Mouse (Mus musculus): Measurements from ENCODE around the gene Epha8. TPM values are rescaled to one million over a fixed set of nuclear protein-coding genes. Genes with fewer than 3 reads are reported as not detected.

The Epha8 gene
- polyA plus RNA-seq, 1 experiment = not detected

DNA sequence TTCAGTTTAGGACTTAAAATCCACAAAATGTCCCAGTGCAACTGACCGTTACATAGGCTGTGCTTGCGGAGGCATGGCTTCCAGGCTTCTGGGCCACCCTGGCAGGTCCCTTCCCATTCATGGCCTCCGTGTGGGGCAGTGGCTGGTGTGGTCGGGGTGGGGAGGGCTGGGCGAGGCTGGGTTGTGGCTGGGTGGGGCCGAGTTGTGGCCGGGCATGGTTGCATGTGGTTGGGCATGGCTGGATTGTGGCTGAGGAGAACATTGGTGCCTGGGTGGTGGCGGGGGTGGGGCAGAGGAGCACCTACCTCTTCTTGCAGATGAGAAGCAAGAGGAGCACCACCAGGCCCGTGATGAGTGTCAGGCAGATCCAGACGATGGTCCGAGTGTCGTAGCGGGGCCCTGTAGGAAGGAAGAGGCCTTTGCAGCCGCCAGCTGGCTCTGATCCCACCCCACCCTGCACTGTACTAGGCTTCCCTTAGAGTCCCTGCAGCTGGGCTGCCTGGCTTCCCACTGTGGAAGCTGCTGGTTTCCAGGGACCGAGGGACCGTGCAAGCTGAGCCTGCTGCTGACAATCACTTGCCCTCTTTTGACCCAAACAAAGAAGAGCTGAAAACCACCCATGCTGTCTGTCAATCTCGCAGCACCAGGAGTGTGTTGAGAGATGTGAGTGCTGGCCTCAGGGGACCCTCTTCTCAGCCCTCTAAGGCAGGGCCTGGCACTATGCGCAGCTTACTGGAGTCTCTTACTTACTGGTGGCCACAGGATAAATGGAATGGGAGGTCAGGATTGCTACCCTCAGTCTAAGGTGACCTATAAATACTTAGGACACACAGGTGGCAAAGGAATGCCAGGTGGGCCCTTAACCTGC lies 21.6 kb downstream of the Epha8 start:
- H3K4me1 ChIP-seq (ENCODE audit: control insufficient read depth, insufficient read depth, insufficient read length, low read length) = no peaks in the 10 kb centered on the region
- H3K4me3 ChIP-seq (ENCODE audit: insufficient read depth, low read depth, low read length) = no peak overlapping the region
- H3K27ac ChIP-seq (replicated peaks; ENCODE audit: low read depth, low read length) = no peak overlapping the region

DNA sequence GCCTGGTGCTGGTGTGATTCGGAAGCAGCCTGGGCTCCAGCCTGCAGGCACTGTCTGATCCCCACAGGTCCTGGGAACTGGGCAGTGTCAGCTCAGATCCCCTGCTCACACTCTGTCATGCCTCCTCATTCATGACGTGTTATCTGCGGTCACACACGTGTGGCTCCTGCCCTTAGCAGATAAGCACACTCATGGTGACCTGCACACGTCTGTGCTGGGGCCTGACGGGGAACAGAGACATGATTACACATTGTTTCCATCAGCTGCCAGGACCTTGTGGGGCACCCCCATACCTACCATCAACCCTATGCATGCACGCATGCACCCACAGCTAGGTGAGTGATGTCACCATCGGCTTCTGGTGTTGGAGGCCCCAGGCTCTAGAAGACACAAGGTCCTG lies 26.1 kb downstream of the Epha8 start:
- Histone ChIP-seq H3K4me1 (ENCODE audit: control insufficient read depth, insufficient read depth, insufficient read length, low read length) (no peaks in the 10 kb centered on the region), H3K4me3 (ENCODE audit: insufficient read depth, low read depth, low read length) (no peak overlapping the region), H3K27ac (replicated peaks; ENCODE audit: low read depth, low read length) (no peak overlapping the region)

GRCm38 (mm10) chr4:136928928-136929327 lies 27.7 kb downstream of the Epha8 start:
- Histone ChIP-seq H3K27ac (replicated peaks; ENCODE audit: low read depth, low read length) (no peak overlapping the region), H3K4me1 (ENCODE audit: control insufficient read depth, insufficient read depth, insufficient read length, low read length) (no peaks in the 10 kb centered on the region), H3K4me3 (ENCODE audit: insufficient read depth, low read depth, low read length) (no peak overlapping the region)

- Histone ChIP-seq H3K27ac (replicated peaks; ENCODE audit: low read depth, low read length) (no peak overlapping the region), H3K4me3 (ENCODE audit: insufficient read depth, low read depth, low read length) (no peak overlapping the region), H3K4me1 (ENCODE audit: control insufficient read depth, insufficient read depth, insufficient read length, low read length) (no peaks in the 10 kb centered on the region)
Observed at GRCm38 (mm10) chr4:136925804-136926203, 30.8 kb downstream of the Epha8 start.

DNA sequence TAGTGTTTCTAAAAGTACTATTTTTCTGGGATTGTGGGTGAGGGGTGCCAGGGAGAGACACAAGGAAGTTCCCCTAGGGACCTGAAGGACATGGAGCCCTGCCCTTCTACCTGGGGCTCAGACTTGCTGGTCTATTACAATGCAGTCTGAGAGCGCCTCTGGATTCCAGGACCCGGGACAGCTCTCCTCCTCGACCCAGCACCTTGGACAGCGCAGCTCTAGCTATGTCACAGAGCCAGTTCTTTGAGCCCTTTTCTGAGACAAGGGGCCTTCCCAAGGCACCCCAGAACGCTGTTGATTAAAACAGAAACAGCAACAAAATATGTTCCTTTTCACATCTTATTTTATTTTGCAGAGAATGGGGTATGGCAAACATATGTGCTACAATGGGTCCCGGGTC lies 32.1 kb downstream of the Epha8 start:
- Histone ChIP-seq H3K4me1 (ENCODE audit: control insufficient read depth, insufficient read depth, insufficient read length, low read length) (no peaks in the 10 kb centered on the region), H3K4me3 (ENCODE audit: insufficient read depth, low read depth, low read length) (no peak overlapping the region), H3K27ac (replicated peaks; ENCODE audit: low read depth, low read length) (no peak overlapping the region)

- Histone ChIP-seq H3K4me3 (ENCODE audit: insufficient read depth, low read depth, low read length) (no peak overlapping the region), H3K4me1 (ENCODE audit: control insufficient read depth, insufficient read depth, insufficient read length, low read length) (no peaks in the 10 kb centered on the region), H3K27ac (replicated peaks; ENCODE audit: low read depth, low read length) (no peak overlapping the region)
Observed at GRCm38 (mm10) chr4:136919526-136919925, 37.1 kb downstream of the Epha8 start.

DNA sequence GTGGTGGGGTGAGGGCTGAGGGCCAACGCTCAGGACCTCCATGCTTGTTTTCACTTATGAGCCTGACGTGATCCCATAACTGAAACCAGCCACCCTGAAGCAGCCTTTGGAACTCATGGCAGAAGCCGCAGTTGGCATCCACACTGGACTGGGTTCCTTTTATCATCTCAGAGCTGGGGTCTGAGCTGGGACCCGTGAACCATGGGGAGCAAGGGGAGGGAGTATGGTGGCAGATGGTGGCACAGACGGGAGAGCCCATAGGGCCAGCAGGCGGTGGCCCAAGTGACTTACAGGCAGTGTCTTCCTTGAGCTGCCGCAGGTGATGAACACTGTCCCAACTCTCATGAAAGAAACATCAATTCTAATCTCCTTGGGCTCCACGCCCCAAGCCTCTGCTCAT lies 37.8 kb downstream of the Epha8 start:
- no peak overlapping the region for H3K4me3 ChIP-seq (ENCODE audit: insufficient read depth, low read depth, low read length)
- H3K27ac ChIP-seq (replicated peaks; ENCODE audit: low read depth, low read length) = no peak overlapping the region
- H3K4me1 ChIP-seq (ENCODE audit: control insufficient read depth, insufficient read depth, insufficient read length, low read length) = no peaks in the 10 kb centered on the region

DNA sequence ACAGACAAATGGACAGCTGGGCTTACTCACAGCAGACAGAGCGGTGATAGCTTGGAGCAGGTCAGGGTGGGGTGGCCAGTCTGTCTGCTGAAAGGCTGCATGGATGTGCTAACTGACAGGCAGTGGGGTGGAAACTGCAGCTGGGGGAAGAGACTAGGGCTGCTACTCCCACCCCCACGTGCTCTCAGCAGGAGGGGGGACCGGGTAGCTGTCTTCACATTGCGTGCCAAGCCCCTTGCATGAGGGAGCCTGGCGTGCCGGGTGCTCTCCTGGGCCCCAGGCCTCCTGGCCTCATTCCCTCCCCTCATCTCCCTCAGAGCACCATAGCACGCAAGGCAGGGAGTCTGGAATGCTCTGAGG lies 39.5 kb downstream of the Epha8 start:
- Histone ChIP-seq H3K27ac (replicated peaks; ENCODE audit: low read depth, low read length) (no peak overlapping the region), H3K4me3 (ENCODE audit: insufficient read depth, low read depth, low read length) (no peak overlapping the region), H3K4me1 (ENCODE audit: control insufficient read depth, insufficient read depth, insufficient read length, low read length) (no peaks in the 10 kb centered on the region)

DNA sequence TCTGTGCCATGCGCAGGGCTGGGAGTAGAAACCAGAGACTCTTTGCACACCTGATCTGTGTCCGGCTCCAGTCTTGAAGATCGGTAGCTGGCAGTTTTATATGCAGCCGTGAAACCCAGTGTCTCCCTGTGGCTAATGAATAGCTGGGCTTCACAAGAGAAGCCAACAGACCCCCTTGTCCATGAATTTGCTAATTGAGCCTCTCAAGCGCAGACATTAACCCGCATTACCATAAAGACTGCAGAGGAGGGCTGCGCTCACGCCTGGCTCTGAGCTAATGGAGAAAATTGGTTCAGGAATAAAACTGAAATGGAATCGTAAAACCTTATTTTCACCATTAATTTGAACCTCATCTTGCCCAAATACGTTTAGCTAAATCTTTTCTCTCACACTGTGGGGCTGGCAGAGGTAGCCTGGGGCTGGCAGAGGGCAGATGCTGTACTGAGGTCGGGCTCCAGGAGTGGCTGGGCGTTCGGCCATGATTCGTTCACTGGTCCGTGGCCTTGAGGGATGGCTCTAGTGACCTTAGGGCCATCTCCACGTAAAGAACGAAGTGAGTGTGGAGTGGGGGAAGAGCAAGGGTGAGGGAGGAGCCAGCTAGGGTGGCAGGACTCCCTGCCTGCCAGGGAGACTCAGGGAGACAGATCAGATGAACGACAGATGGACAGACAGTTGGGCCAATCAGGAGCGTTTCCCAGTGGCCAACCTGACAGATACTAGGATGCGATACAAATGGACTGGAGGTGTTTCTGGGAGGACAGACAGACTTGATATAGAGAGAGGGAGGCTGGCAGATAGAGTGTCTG lies 40.1 kb downstream of the Epha8 start:
- Histone ChIP-seq H3K4me3 (ENCODE audit: insufficient read depth, low read depth, low read length) (no peak overlapping the region), H3K27ac (replicated peaks; ENCODE audit: low read depth, low read length) (no peak overlapping the region), H3K4me1 (ENCODE audit: control insufficient read depth, insufficient read depth, insufficient read length, low read length) (no peaks in the 10 kb centered on the region)

DNA sequence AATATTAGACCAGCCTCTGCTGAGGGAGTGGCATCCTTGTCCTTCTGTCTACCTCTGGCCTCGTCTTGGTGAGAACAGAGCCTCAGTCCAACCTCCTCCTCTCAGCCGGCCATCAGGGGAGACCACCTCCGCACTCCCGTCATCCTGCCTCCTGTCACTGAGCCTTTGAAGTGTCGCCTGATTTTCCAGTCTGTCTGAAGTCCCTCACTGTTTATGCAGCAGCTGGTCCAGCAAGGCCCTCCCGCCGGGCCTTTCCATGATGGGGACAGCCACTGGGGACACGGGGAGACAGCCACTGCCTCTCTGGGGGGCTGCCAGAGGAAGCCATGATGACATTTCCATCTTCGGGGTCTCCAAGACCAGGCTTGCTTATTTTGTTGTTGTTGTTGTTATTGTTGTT lies 43.8 kb downstream of the Epha8 start:
- H3K27ac ChIP-seq (replicated peaks; ENCODE audit: low read depth, low read length) = no peak overlapping the region

GRCm38 (mm10) chr4:136911804-136912203 lies 44.8 kb downstream of the Epha8 start:
- H3K4me1 ChIP-seq (ENCODE audit: control insufficient read depth, insufficient read depth, insufficient read length, low read length) = no peaks in the 10 kb centered on the region
- H3K27ac ChIP-seq (replicated peaks; ENCODE audit: low read depth, low read length) = no peak overlapping the region
- no peak overlapping the region for H3K4me3 ChIP-seq (ENCODE audit: insufficient read depth, low read depth, low read length)

More for the DNA sequence above, 43.8 kb downstream of the Epha8 start:
- no peaks in the 10 kb centered on the region for H3K4me1 ChIP-seq (ENCODE audit: control insufficient read depth, insufficient read depth, insufficient read length, low read length)
- H3K4me3 ChIP-seq (ENCODE audit: insufficient read depth, low read depth, low read length) = no peak overlapping the region

DNA sequence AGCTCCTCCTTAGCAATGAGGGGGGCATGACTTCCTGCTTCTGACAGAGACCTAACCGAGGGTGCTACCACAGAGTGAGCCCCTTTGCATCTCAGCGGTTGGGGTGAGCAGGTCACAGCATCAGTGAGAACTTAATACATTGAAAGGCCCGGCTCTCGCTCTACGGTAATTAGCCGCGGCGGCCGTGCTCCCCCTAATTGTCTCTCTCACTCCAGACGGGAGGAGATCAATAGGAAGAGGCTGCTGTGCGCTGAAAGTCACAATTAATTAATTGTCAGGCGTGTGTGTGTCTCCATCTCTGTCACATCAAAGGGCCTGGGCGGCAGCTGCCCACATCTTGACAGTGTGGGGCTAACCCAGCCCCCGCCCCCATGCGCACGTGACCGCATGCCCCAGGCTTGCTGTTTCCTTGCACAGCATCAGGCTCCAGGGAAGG lies 45.4 kb downstream of the Epha8 start:
- Histone ChIP-seq H3K4me3 (ENCODE audit: insufficient read depth, low read depth, low read length) (no peak overlapping the region), H3K27ac (replicated peaks; ENCODE audit: low read depth, low read length) (no peak overlapping the region), H3K4me1 (ENCODE audit: control insufficient read depth, insufficient read depth, insufficient read length, low read length) (no peaks in the 10 kb centered on the region)

DNA sequence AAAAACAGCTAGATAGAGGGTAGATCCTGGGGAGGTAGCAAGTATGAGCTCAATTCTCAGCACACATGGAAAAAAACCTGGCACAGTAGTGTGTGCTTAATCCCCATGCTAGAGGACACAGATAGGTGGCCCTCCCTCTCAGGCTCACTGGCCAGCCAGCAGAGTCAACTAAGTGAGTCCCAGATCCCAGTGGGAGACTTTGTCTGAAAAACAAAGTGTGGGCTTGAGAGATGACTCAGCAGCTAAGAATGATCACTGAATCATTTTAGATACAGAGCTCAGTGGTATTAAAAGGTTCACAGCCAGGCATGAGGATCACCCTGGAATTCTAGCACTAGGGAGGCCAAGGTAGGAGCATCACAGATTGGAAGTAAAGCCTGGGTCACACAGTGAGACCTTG lies 48.8 kb downstream of the Epha8 start:
- no peak overlapping the region for H3K27ac ChIP-seq (replicated peaks; ENCODE audit: low read depth, low read length)
- H3K4me1 ChIP-seq (ENCODE audit: control insufficient read depth, insufficient read depth, insufficient read length, low read length) = no peaks in the 10 kb centered on the region
- H3K4me3 ChIP-seq (ENCODE audit: insufficient read depth, low read depth, low read length) = no peak overlapping the region

DNA sequence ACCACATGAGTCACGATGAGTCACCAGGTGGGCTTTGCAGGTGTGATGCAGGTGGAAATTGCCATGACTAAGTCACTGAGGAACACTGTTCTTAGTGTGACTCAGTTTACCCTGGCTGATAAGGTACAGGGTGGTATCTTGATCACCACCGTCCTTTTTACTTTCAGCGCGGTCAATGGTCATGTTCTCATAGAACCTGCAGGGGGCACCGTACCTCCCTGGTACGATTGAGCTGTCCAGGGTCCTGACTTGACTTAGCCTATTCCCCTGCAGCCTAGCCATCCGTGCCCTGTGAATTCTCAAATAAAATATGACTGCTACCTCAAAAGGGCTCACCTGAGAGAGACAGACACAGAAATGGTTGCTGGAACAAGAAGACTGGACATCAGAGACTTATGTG lies 49.6 kb downstream of the Epha8 start:
- no peak overlapping the region for H3K27ac ChIP-seq (replicated peaks; ENCODE audit: low read depth, low read length)
- H3K4me3 ChIP-seq (ENCODE audit: insufficient read depth, low read depth, low read length) = no peak overlapping the region
- no peaks in the 10 kb centered on the region for H3K4me1 ChIP-seq (ENCODE audit: control insufficient read depth, insufficient read depth, insufficient read length, low read length)

GRCm38 (mm10) chr4:136904767-136905539 lies 51.7 kb downstream of the Epha8 start:
- H3K27ac ChIP-seq (replicated peaks; ENCODE audit: low read depth, low read length) = no peak overlapping the region
- no peak overlapping the region for H3K4me3 ChIP-seq (ENCODE audit: insufficient read depth, low read depth, low read length)
- H3K4me1 ChIP-seq (ENCODE audit: control insufficient read depth, insufficient read depth, insufficient read length, low read length) = no peaks in the 10 kb centered on the region
